Mouse (Mus musculus): ENCODE data around the gene Txnl4b.

GRCm38 (mm10) chr8:109576311-109576710 lies 10.6 kb downstream of the Txnl4b start:
- TF ChIP-seq KAT2A (IDR thresholded peaks at IDR 0.05; ENCODE audit: insufficient replicate concordance, low read length) (no peak), CTCF (conservative IDR thresholded peaks at IDR 0.05 in 1 of 2, IDR thresholded peaks at IDR 0.05 in 1 of 2; ENCODE audit: low read depth in 2 of 2, low read length in 2 of 2) (no peak), EP300 (IDR thresholded peaks at IDR 0.05; ENCODE audit: low read length) (no peak), POLR2A (IDR thresholded peaks at IDR 0.05; ENCODE audit: low read depth, low read length) (no peak), SIN3A (IDR thresholded peaks at IDR 0.05; ENCODE audit: low read length) (no peak), ZMIZ1 (IDR thresholded peaks at IDR 0.05; ENCODE audit: low read depth, low read length) (no peak), MYC (IDR thresholded peaks at IDR 0.05; ENCODE audit: low read depth, low read length) (no peak)

Measured in CH12.LX (cell line).